Mouse (Mus musculus): ENCODE data around the gene Sytl2.

GRCm38 (mm10) chr7:90456845-90457468 is 154.9 kb downstream of the Sytl2 start, which contains the start of gene Tmem126a:
- TF ChIP-seq POLR2A (IDR thresholded peaks at IDR 0.05; ENCODE audit: borderline replicate concordance, extremely low read depth, insufficient read depth, insufficient read length, poor library complexity, severe bottlenecking) (peak; percentile 44; the same call in 1 of the 2 replicates), CTCF (IDR thresholded peaks at IDR 0.05; ENCODE audit: borderline replicate concordance, extremely low read depth, insufficient read depth, insufficient read length) (peak; percentile 36; the same call in 1 of the 2 replicates)
